Mouse (Mus musculus): ENCODE measurements at regions not wholly inside any gene's neighbourhood (a gene's known extent, or its start where the extent isn't known, plus 50 kb on each side); places are given as distances from the start of the nearest gene placed in this dataset.

DNA sequence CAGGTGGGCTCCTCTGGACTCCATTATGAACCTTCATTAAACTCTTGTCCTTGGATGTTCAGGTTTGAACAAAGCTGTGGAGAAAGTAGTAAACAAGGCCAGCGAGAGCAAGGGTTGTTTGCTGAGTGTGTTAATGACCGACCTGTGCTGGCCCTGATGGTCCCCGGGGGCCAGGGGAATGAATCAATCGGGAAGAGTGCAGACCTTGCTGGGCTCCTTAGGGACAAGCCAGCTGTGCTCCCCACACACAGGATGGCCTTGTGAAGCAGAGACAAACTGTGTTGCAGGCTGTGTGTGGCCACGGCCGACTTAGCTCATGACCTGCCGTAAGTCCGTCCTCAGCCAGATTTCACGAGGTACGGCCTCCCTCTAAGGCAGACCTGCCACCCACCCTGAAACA, 212.1 kb downstream of the Cyp26b1 start:
- TF ChIP-seq GATA4 (IDR thresholded peaks at IDR 0.05; ENCODE audit: insufficient replicate concordance, low read length): no peak

DNA sequence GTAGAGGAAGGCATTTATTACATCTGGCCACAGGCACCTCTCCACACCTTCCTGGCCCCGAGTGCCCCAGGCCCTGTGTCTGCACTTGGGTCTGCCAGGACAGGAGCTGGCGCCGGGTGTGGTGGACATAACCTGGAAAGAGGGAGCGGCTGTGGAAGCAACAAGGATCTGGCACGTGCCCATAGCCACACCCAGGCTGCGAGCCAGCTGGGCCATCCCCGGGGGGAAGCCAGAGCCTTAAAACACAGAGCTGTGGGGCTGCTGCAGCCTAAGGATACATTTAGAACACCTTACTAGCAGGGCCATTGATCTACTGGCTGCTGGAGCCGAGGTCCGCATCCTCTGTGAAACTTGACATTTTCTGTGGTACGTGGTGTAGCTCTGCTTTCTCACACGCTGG, 217.0 kb downstream of the Cyp26b1 start:
- no peak for TF ChIP-seq GATA4 (IDR thresholded peaks at IDR 0.05; ENCODE audit: insufficient replicate concordance, low read length)

DNA sequence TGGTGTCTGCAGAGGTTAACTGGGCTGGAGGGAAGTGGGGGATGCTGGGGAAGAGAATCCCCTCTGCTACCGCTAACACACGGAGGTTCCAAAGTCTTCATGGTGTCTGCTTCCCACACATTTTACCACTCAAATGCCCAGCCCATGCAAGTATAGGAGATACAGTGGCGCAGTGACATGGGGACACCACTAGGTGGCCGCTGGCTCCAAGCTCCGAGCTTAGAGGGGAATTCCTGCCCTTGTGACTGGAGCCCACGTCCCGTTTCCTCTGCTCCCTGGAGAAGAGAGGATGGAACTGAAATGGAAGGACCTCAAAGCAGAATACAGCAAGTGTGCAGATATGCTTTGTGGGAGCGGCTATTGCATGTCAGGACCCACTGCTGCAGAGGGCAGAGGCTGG, 218.2 kb downstream of the Cyp26b1 start:
- no peak for TF ChIP-seq GATA4 (IDR thresholded peaks at IDR 0.05; ENCODE audit: insufficient replicate concordance, low read length)

DNA sequence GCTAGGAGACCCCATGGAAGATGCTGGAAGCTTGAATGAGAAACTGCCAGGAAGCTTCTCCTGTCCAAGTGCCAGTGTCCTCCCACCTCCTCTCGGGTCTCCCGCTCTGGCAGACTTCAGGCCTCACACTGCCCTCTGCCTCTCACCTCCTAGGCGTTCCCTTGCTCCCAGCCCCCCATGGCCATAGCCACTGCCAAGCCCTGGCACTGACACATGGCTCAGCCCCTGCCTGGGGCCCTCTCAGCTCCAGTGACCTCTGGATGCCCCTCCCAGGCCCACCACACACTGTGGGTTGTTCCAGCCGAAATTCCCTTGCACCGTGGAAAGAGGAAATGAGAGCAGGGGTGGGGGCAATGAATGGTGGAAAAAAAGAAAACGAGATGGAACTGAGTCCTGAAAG, 227.3 kb downstream of the Cyp26b1 start:
- TF ChIP-seq GATA4 (IDR thresholded peaks at IDR 0.05; ENCODE audit: insufficient replicate concordance, low read length): no peak

DNA sequence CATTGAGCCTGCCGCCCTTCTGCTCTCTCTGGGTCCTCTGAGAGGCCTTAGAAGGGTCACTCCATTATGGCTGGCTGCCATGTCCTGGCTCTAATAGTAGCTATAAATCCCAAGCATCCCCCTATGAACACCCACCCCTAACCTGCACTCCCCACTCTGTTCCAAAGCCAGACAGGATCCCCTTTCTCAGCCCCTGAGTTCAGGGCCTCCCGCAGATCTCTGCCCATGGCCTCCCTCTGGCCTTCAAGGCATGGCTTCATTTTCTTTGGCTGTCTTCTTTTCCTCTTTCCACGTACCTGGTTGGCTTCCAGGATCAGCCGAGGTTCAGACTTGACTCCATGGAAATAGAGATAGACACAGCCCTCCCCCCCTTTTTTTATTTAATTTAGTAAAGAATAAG, 227.8 kb downstream of the Cyp26b1 start:
- TF ChIP-seq GATA4 (IDR thresholded peaks at IDR 0.05; ENCODE audit: insufficient replicate concordance, low read length): no peak

DNA sequence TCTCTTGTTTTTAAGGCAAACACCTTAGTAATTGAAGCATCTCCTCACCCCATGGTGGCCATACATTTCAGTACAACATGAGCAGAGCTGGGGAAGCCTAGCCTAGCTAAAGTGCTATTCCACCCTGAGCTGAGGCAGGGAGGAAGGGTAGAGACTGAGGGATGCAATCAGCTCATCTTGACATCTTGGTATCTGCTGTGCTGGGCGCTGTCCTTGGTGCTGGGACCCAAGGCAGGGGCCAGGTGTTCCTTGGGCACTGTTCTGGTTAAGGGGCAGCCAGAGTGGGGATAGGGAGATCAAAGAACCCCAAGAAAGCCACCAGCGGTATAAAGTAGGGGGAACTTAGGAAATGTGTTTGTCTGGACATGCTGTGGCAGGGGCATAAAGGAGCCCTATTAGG, 228.7 kb downstream of the Cyp26b1 start:
- TF ChIP-seq GATA4 (IDR thresholded peaks at IDR 0.05; ENCODE audit: insufficient replicate concordance, low read length): no peak

DNA sequence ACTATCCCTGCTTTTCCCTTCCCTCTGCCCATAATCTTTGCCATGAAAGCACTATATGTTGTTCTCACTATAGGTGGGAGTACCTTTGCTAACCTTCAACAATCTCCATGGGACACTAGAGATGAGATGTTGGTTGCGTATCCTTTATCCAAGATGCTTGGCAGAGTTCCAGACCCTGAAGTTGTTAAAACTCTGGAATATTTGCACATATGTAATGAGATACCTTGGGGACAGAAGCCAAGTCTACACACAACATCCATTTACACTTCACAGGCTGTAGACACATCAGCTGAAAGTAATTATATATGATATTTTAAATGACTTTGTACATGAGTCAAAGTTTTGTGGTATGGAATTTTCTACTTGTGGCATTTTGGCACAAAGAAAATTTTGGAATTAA, 231.4 kb downstream of the Cyp26b1 start:
- no peak for TF ChIP-seq GATA4 (IDR thresholded peaks at IDR 0.05; ENCODE audit: insufficient replicate concordance, low read length)

DNA sequence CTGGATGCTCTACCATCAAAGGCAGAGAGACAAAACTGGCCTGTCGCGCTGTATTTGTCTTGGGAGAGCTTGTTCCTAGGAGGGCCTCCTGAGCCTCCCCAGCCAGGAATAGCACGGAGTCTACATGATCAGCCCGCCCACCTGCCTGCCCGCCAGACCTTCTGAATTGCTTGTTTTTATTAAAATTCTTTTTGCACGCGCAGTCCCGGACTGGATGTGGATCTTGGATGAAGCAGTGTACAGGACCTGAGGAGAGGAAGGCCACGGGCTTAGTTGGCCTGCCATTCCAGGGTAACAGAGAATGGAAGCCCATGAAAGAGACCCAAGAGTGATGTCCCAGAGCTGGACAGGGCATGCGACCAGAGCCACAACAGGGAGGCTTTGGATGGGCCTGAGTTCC, 235.8 kb downstream of the Cyp26b1 start:
- TF ChIP-seq GATA4 (IDR thresholded peaks at IDR 0.05; ENCODE audit: insufficient replicate concordance, low read length): no peak

DNA sequence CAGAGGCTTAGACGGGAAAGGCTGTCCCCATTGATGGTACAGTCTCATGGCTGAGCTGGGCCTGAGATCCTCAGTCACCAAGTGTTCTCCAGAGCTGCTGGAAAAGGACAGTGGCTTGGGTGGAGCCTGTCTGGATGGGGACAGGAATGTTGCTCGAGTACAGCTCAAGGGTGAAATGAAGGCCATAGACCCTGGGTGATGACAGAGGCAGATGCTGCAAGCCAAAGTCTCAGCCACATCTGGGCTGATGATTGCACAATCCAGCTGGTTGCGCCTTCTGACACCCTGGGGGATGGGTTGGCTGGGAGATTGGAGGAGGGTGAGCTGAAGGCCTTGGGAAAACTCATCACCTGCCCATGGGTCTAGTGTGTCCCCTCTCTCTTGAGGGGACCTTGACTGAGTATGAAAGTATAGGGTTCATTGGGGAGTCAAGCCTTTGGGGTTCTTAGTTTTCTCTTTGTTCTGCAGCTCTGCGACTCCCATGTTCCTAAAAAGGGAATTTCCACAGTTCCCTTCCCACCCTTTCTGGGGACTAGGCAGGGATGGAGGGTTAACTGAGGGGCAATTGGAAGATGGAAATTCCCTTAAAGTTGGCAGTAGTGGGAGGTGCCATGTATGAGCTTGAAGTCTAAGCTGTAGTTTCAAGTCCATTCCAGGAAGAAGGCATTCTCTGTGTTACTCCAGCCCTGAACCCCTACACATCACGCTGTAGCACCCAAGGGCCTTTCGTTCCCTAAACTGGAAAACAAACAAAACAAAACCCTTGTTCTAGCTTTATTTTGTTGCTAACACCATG, 240.1 kb downstream of the Cyp26b1 start:
- no peak for TF ChIP-seq GATA4 (IDR thresholded peaks at IDR 0.05; ENCODE audit: insufficient replicate concordance, low read length)

DNA sequence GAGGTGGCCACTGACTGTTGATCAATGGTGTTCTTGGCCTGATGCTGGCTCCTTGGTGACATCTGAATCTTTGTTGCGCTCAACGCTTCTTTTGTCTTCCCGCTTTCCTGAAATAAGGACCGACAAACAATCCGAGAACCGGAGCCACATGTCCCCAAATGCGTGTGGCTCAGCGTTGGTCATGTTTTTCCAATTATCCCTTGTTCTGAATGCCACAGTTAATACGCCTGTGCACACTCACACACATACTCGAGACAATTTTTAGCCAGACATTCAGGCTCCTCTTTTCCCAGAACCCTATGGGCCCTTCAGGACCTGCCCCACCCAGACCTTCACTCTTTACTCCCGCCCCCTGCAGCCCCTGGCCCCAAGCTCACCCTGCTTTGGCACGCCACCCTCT, 248.8 kb downstream of the Cyp26b1 start:
- TF ChIP-seq GATA4 (IDR thresholded peaks at IDR 0.05; ENCODE audit: insufficient replicate concordance, low read length): no peak

DNA sequence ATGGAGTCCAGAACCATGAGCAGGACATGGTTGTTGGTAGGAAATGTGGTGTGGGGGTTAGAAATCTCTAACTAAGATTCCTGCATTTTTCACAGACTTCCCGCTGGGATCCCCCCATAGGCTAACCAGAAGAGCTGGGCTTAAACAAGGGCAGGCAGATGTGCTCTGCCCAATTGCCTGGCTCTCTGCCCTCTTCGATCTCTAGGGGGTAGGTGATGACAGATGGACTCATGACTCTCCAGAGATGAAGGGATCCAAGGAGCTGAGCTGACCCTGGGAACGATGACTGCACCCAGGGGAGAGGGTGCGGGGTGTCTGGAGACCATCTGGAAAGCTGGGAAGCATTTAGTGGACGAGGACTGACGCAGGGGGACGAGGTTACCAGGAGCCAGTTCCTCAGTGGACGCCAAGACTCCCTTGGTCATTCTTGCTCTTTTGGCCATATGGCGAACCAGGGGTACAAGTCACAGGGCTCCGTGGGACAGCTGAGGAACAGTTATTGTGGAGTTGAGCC, 260.0 kb downstream of the Cyp26b1 start:
- no peak for TF ChIP-seq GATA4 (IDR thresholded peaks at IDR 0.05; ENCODE audit: insufficient replicate concordance, low read length)

DNA sequence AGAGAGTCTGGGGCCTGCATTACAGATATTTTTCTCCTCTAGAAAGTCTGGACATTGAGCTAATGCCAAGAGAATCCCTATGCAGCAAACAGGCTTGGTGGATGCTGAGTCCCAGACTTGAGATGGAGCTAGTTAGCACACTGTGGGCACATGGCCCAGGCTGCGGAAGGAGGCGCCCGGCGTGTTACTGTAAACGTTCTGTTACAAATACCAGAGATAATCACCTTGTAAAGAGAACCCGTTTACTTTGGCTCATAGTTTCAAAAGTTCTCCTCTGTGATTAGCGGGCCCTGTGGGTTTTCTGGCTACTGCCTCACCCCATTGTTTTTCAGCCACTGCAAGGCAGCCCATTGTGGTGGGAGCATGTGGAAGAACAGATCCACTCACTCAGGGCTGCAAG, 264.6 kb downstream of the Cyp26b1 start:
- TF ChIP-seq GATA4 (IDR thresholded peaks at IDR 0.05; ENCODE audit: insufficient replicate concordance, low read length): no peak

DNA sequence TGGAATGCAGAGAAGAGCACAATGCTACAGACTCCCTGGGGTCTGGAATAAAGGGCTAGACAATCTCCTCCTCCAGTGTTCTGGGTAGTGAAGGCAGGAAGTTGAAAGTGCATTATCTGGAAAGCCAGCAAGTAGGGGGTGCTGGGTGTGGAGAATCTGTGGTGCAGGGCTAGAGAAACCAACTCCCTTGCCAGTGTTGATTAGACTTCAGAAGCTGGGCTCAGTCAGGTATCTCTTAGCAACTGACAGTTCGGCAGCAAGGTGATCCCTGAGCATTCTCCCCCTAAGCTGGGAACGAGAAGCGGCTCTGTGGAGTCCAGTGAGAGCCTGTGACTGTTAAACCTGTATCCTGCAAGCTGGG, 265.7 kb downstream of the Cyp26b1 start:
- no peak for TF ChIP-seq GATA4 (IDR thresholded peaks at IDR 0.05; ENCODE audit: insufficient replicate concordance, low read length)

DNA sequence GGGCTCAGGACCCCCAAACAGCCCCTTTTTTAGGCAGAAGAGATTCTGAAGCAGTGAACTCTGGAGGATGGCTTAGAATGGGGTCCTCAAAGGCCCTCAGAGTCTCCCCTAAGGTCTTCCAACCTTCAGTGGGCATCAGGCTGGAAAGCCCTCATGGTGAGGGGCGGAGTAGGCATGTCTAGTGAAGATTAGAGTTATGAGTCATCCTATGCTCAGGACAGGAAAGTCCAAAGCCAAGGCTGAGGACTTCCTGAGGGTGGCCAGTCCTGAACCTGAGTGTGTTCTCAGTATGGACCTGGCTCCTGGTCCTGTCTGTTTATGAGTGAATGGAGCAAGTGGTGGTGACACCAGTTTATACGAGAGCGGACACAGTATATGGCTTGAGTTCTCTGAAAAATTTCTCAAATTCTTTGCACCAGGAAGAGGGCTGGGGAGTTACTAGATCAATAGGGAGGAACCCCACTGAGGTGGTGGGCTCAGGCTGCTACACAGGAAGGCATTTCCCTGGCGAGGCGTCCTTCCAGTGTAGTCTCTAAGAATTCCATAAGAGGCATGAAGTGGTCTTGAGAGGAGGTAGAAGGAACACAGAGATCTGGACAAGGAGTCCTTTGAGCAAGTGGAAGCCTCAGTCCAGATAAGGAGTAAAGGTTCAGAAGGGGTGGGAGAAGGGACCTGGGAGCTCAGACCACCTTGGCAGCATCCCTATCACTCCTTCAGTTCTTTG, 266.2 kb downstream of the Cyp26b1 start:
- no peak for TF ChIP-seq GATA4 (IDR thresholded peaks at IDR 0.05; ENCODE audit: insufficient replicate concordance, low read length)

DNA sequence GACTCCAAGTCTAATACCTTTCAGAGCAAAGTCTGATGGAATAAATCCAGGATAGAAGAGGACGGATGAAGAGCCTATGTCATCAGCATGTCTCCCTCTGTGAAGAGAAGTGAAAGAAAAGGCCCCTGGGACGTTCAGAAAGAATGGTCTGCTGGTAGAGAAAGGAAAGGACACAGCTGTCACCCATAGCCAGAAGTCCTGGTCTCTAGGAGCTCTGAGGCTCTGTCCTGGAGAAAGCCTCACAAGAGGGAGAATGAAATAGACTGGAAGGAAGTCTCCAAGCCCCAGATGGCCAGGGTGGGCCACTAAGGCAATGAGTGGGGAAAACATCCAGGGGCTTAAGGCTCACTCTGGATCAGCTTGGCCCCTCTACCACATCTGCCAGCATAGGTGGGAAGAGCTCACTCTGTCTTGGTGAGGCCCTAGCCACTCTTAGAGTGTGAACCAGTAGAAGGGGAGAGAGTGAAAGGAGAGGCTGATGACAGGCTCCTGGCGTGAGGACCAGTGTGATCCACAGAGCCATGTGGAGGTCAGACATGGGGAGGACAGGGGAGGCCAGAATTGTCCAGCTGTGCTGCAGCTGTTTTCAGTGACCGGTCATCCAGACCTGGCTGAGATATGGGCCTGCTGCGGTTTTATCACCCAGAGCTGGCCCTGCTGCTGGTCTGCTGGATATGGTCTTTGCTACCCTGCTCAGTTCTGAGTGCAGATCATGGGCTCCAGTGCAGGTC, 268.2 kb downstream of the Cyp26b1 start:
- TF ChIP-seq GATA4 (IDR thresholded peaks at IDR 0.05; ENCODE audit: insufficient replicate concordance, low read length): no peak

DNA sequence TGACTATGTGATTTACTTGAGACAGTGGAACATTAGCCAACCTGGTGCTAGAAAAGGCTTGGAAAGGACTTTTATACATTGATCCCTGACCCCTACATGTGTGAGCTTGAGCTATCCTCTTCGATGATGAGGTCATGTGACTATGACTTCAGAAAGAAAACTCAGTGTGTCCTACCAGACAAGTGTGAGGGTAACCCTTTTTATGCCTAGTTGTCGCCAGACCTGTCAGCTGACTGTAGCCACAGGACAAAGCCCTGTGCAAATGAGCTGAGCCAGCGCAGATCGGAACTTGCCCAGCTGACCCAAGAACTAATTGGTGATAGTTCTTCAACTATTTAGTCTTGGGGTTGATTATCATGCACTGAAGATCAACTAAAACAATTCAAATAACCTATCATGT, 269.5 kb downstream of the Cyp26b1 start:
- no peak for TF ChIP-seq GATA4 (IDR thresholded peaks at IDR 0.05; ENCODE audit: insufficient replicate concordance, low read length)
